ENCODE assay signal across 9 mouse cellular contexts in the genomic region with DNA sequence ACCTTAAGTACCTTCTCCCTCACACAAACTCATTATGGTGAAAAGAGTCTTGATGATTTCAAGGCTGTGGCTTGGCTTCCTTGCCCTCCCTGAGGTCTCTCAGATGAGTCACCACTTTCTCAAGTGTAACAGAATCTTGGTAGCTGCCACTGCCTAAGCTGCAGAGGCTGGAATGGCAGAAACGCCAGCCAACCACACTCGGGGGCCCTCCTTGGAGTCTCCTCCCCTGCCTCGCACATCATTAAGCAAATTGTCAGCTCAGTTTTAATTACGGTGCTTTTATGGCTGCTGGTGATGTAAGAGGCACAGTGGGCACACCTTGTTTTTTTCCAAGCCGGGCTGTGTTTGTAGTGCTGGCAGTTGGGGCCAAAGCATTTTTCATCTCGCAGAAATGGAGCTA.
DNase-seq lines count a peak whose midpoint lies in the region; ATAC-seq lines count a peak whose summit lies in the region.
"Had no signal": no experiment of that assay in that cellular context is flagged by ENCODE, and none has a peak within 500 bp of the region (broad histone marks: within the 10 kb centered on the region; RNA-seq: fewer than 3 reads in every experiment).

No protein-coding gene starts in this region.

- no peaks in the 10 kb centered on the region for H3K4me1 ChIP-seq in hindbrain, embryonic 12.5 days
- no peaks in the 10 kb centered on the region for H3K4me1 ChIP-seq in hindbrain, embryonic 11.5 days (replicated peaks; ENCODE audit: control insufficient read depth, insufficient read depth, low read length)

- H3K9ac ChIP-seq in hindbrain, embryonic 12.5 days = no peak overlapping the region
- no peak overlapping the region for H3K9ac ChIP-seq in hindbrain, embryonic 11.5 days (ENCODE audit: low read depth, low read length)
- H3K9ac ChIP-seq: limb, embryonic 12.5 days had no signal

- WGBS in hindbrain, embryonic 12.5 days = 71% methylated on average over 6 of the region's 6 CpGs
- 78% methylated on average over 6 of the region's 6 CpGs for WGBS in hindbrain, embryonic 11.5 days

- no peaks in the 10 kb centered on the region for H3K9me3 ChIP-seq in hindbrain, embryonic 12.5 days (replicated peaks)
- H3K9me3 ChIP-seq in hindbrain, embryonic 11.5 days (ENCODE audit: control insufficient read depth, low read length) = no peaks in the 10 kb centered on the region
- H3K9me3 ChIP-seq: limb, embryonic 12.5 days had no signal

- DNase-seq in hindbrain, embryonic 11.5 days (ENCODE audit: low spot score) = no peak
- DNase-seq in Muller cell, postnatal 12 days (ENCODE audit: inconsistent ontology term) = peak; percentile 75
- DNase-seq in kidney, adult 11 months = peak; percentile 56
- peak; percentile 18 for DNase-seq in lung, postnatal 14 days
- DNase-seq in ovary, postnatal 10 days (ENCODE audit: low spot score) = no peak
- DNase-seq in ovary, adult 18-20 months (ENCODE audit: low spot score) = no peak
- no peak for DNase-seq in cerebellum, adult 18-20 months

- no peaks in the 10 kb centered on the region for H3K36me3 ChIP-seq in hindbrain, embryonic 12.5 days
- H3K36me3 ChIP-seq in hindbrain, embryonic 11.5 days (ENCODE audit: control insufficient read depth, insufficient read depth, low read length) = no peaks in the 10 kb centered on the region
- H3K36me3 ChIP-seq: limb, embryonic 12.5 days had no signal

- peak; percentile 40; the same call in 1 of the 2 replicates for ATAC-seq in hindbrain, embryonic 12.5 days (ENCODE audit: low FRiP score)
- ATAC-seq in hindbrain, embryonic 11.5 days (ENCODE audit: low FRiP score) = no peak

- no peak overlapping the region for H3K4me3 ChIP-seq in hindbrain, embryonic 12.5 days
- no peak overlapping the region for H3K4me3 ChIP-seq in hindbrain, embryonic 11.5 days (ENCODE audit: low read depth, low read length)
- H3K4me3 ChIP-seq: limb, embryonic 12.5 days had no signal

- no peaks in the 10 kb centered on the region for H3K27me3 ChIP-seq in hindbrain, embryonic 12.5 days
- H3K27me3 ChIP-seq in hindbrain, embryonic 11.5 days (ENCODE audit: control insufficient read depth, insufficient read depth, low read length) = no peaks in the 10 kb centered on the region
- H3K27me3 ChIP-seq: limb, embryonic 12.5 days had no signal

- H3K4me2 ChIP-seq in hindbrain, embryonic 12.5 days (replicated peaks) = no peak overlapping the region
- H3K4me2 ChIP-seq in hindbrain, embryonic 11.5 days (replicated peaks; ENCODE audit: low read depth, low read length) = no peak overlapping the region
- H3K4me2 ChIP-seq: limb, embryonic 12.5 days had no signal

- no peak overlapping the region for H3K27ac ChIP-seq in hindbrain, embryonic 12.5 days
- no peak overlapping the region for H3K27ac ChIP-seq in hindbrain, embryonic 11.5 days (ENCODE audit: low read depth, low read length)
- H3K27ac ChIP-seq: limb, embryonic 12.5 days had no signal

Comparison
In these comparisons a context has a peak if more than half of its experiments do, and no peak if none do; other contexts are left out.
1. DNase-seq: peak in Muller cell, postnatal 12 days (single experiment), kidney, adult 11 months (single experiment) and lung, postnatal 14 days (single experiment); none in hindbrain, embryonic 11.5 days (single experiment), ovary, postnatal 10 days (single experiment), ovary, adult 18-20 months (single experiment) and cerebellum, adult 18-20 months (0 of 2).